Mouse (Mus musculus): ENCODE data around the gene Wrnip1. TPM values are rescaled to one million over a fixed set of nuclear protein-coding genes. Genes with fewer than 3 reads are reported as not detected.

Wrnip1 gene
- total and polyA plus RNA-seq, 3 experiments, result 18.0 to 47.9 (median 26.7) TPM

GRCm38 (mm10) chr13:32768104-32768503 is 33.7 kb upstream of the Wrnip1 start:
- Histone ChIP-seq H3K9me3 (replicated peaks) (no peaks in the 10 kb centered on the region), H3K27me3 (ENCODE audit: insufficient read depth, low read length) (peaks cover 5% of the 10 kb centered on the region; the same call in 1 of the 2 replicates), H3K36me3 (replicated peaks) (no peaks in the 10 kb centered on the region), H3K4me1 (ENCODE audit: insufficient read depth, low read depth, low read length) (no peaks in the 10 kb centered on the region), H3K4me3 (ENCODE audit: low read depth, low read length) (no peak overlapping the region)
- ATAC-seq (ENCODE audit: extremely low read depth, insufficient number of reproducible peaks, low FRiP score, poor library complexity, severe bottlenecking), result no peak
- TF ChIP-seq CTCF (IDR thresholded peaks at IDR 0.05; ENCODE audit: low read depth, low read length), result 0 out of 2 replicates have a peak, but pooled peaks have one; percentile 13
- TF ChIP-seq GATA1 (IDR thresholded peaks at IDR 0.05; ENCODE audit: borderline replicate concordance, low read length), result no peak
- TF ChIP-seq POLR2AphosphoS5 (IDR thresholded peaks at IDR 0.05; ENCODE audit: insufficient replicate concordance, low read depth, low read length), result no peak
- no peak for TF ChIP-seq TAL1 (conservative IDR thresholded peaks at IDR 0.05; ENCODE audit: low read depth, low read length)
- TF ChIP-seq GATA2 (IDR thresholded peaks at IDR 0.05; ENCODE audit: borderline replicate concordance, low read depth, low read length), result no peak
- no peak for DNase-seq (ENCODE audit: low spot score)

DNA sequence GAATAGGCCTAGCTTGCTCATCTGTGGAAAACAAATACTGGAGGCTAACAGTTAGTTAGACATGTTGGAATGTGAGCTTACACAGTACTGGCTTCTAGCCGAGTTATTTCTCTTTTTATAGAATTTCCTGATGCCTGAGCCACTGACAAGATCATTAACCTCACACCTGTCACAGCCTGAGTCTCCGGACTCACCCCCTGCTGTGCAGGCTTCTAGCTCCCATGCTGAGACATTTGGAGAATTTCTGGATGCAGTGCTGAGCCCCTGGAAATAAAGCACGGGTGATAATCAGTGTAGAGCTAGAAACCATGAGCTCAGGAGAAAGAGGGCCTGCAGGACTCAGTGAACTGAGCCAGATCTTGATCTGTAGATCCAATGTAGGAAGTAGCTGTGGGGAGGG is 31.9 kb upstream of the Wrnip1 start:
- no peak overlapping the region for H3K4me3 ChIP-seq (ENCODE audit: low read depth, low read length)
- H3K27me3 ChIP-seq (ENCODE audit: insufficient read depth, low read length), result no peaks in the 10 kb centered on the region; the same call in 1 of the 2 replicates
- no peaks in the 10 kb centered on the region for H3K4me1 ChIP-seq (ENCODE audit: insufficient read depth, low read depth, low read length)
- H3K36me3 ChIP-seq (replicated peaks), result no peaks in the 10 kb centered on the region
- no peaks in the 10 kb centered on the region for H3K9me3 ChIP-seq (replicated peaks)
- no peak for ATAC-seq (ENCODE audit: extremely low read depth, insufficient number of reproducible peaks, low FRiP score, poor library complexity, severe bottlenecking)
- TF ChIP-seq CTCF (IDR thresholded peaks at IDR 0.05; ENCODE audit: low read depth, low read length) (no peak), GATA1 (IDR thresholded peaks at IDR 0.05; ENCODE audit: borderline replicate concordance, low read length) (no peak), POLR2AphosphoS5 (IDR thresholded peaks at IDR 0.05; ENCODE audit: insufficient replicate concordance, low read depth, low read length) (no peak), TAL1 (conservative IDR thresholded peaks at IDR 0.05; ENCODE audit: low read depth, low read length) (no peak), GATA2 (IDR thresholded peaks at IDR 0.05; ENCODE audit: borderline replicate concordance, low read depth, low read length) (no peak)
- DNase-seq (ENCODE audit: low spot score), result no peak

GRCm38 (mm10) chr13:32775889-32776288 is 25.9 kb upstream of the Wrnip1 start:
- H3K4me3 ChIP-seq (ENCODE audit: low read depth, low read length), result no peak overlapping the region
- no peak for TF ChIP-seq GATA2 (IDR thresholded peaks at IDR 0.05; ENCODE audit: borderline replicate concordance, low read depth, low read length)
- TF ChIP-seq TAL1 (conservative IDR thresholded peaks at IDR 0.05; ENCODE audit: low read depth, low read length), result no peak
- TF ChIP-seq POLR2AphosphoS5 (IDR thresholded peaks at IDR 0.05; ENCODE audit: insufficient replicate concordance, low read depth, low read length), result no peak
- no peak for TF ChIP-seq GATA1 (IDR thresholded peaks at IDR 0.05; ENCODE audit: borderline replicate concordance, low read length)
- no peak for TF ChIP-seq CTCF (IDR thresholded peaks at IDR 0.05; ENCODE audit: low read depth, low read length)

GRCm38 (mm10) chr13:32776350-32776749 is 25.5 kb upstream of the Wrnip1 start:
- no peak for ATAC-seq (ENCODE audit: extremely low read depth, insufficient number of reproducible peaks, low FRiP score, poor library complexity, severe bottlenecking)
- Histone ChIP-seq H3K4me1 (ENCODE audit: insufficient read depth, low read depth, low read length) (no peaks in the 10 kb centered on the region), H3K36me3 (replicated peaks) (no peaks in the 10 kb centered on the region), H3K4me3 (ENCODE audit: low read depth, low read length) (no peak overlapping the region), H3K27me3 (ENCODE audit: insufficient read depth, low read length) (peaks cover 22% of the 10 kb centered on the region), H3K9me3 (replicated peaks) (no peaks in the 10 kb centered on the region)
- TF ChIP-seq GATA2 (IDR thresholded peaks at IDR 0.05; ENCODE audit: borderline replicate concordance, low read depth, low read length) (no peak), GATA1 (IDR thresholded peaks at IDR 0.05; ENCODE audit: borderline replicate concordance, low read length) (no peak), POLR2AphosphoS5 (IDR thresholded peaks at IDR 0.05; ENCODE audit: insufficient replicate concordance, low read depth, low read length) (no peak), TAL1 (conservative IDR thresholded peaks at IDR 0.05; ENCODE audit: low read depth, low read length) (no peak), CTCF (IDR thresholded peaks at IDR 0.05; ENCODE audit: low read depth, low read length) (no peak)
- DNase-seq (ENCODE audit: low spot score), result no peak

More at GRCm38 (mm10) chr13:32775889-32776288, 25.9 kb upstream of the Wrnip1 start:
- no peak for DNase-seq (ENCODE audit: low spot score)
- Histone ChIP-seq H3K9me3 (replicated peaks) (no peaks in the 10 kb centered on the region), H3K27me3 (ENCODE audit: insufficient read depth, low read length) (peaks cover 18% of the 10 kb centered on the region), H3K36me3 (replicated peaks) (no peaks in the 10 kb centered on the region), H3K4me1 (ENCODE audit: insufficient read depth, low read depth, low read length) (no peaks in the 10 kb centered on the region)
- no peak for ATAC-seq (ENCODE audit: extremely low read depth, insufficient number of reproducible peaks, low FRiP score, poor library complexity, severe bottlenecking)

DNA sequence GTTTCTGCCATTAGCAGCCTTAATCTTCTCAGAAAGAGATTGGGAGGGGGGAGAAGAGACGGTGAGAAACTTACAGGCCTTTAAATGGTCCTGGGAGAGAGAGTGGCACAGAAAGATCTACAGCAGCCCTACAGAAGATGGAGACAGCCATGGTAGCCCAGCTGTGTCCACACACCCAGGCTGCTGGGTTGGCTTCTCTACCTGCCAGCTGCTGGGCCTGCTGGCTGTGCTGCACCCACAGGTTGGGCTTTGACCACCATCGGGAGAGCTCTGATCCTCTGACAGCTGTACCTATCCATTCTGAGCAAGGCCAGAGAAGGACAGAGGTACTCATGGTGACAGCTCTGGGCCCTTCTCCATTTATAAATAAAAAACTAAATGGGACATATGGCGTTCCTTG is 23.0 kb upstream of the Wrnip1 start:
- H3K36me3 ChIP-seq (replicated peaks), result no peaks in the 10 kb centered on the region
- DNase-seq (ENCODE audit: low spot score) (no peak), ATAC-seq (ENCODE audit: extremely low read depth, insufficient number of reproducible peaks, low FRiP score, poor library complexity, severe bottlenecking) (no peak)
- no peak overlapping the region for H3K4me3 ChIP-seq (ENCODE audit: low read depth, low read length)
- no peaks in the 10 kb centered on the region for H3K4me1 ChIP-seq (ENCODE audit: insufficient read depth, low read depth, low read length)
- H3K9me3 ChIP-seq (replicated peaks), result no peaks in the 10 kb centered on the region
- TF ChIP-seq POLR2AphosphoS5 (IDR thresholded peaks at IDR 0.05; ENCODE audit: insufficient replicate concordance, low read depth, low read length) (no peak), GATA2 (IDR thresholded peaks at IDR 0.05; ENCODE audit: borderline replicate concordance, low read depth, low read length) (no peak), CTCF (IDR thresholded peaks at IDR 0.05; ENCODE audit: low read depth, low read length) (no peak), TAL1 (conservative IDR thresholded peaks at IDR 0.05; ENCODE audit: low read depth, low read length) (no peak), GATA1 (IDR thresholded peaks at IDR 0.05; ENCODE audit: borderline replicate concordance, low read length) (no peak)
- peaks cover 29% of the 10 kb centered on the region for H3K27me3 ChIP-seq (ENCODE audit: insufficient read depth, low read length)

GRCm38 (mm10) chr13:32783055-32783454 is 18.8 kb upstream of the Wrnip1 start:
- TF ChIP-seq CTCF (IDR thresholded peaks at IDR 0.05; ENCODE audit: low read depth, low read length) (no peak), GATA1 (IDR thresholded peaks at IDR 0.05; ENCODE audit: borderline replicate concordance, low read length) (no peak), GATA2 (IDR thresholded peaks at IDR 0.05; ENCODE audit: borderline replicate concordance, low read depth, low read length) (no peak), POLR2AphosphoS5 (IDR thresholded peaks at IDR 0.05; ENCODE audit: insufficient replicate concordance, low read depth, low read length) (no peak), TAL1 (conservative IDR thresholded peaks at IDR 0.05; ENCODE audit: low read depth, low read length) (no peak)
- no peaks in the 10 kb centered on the region for H3K36me3 ChIP-seq (replicated peaks)
- peaks cover 24% of the 10 kb centered on the region for H3K27me3 ChIP-seq (ENCODE audit: insufficient read depth, low read length)
- no peak overlapping the region for H3K4me3 ChIP-seq (ENCODE audit: low read depth, low read length)
- DNase-seq (ENCODE audit: low spot score) (no peak), ATAC-seq (ENCODE audit: extremely low read depth, insufficient number of reproducible peaks, low FRiP score, poor library complexity, severe bottlenecking) (no peak)
- H3K4me1 ChIP-seq (ENCODE audit: insufficient read depth, low read depth, low read length), result no peaks in the 10 kb centered on the region
- H3K9me3 ChIP-seq (replicated peaks), result no peaks in the 10 kb centered on the region
